Mouse (Mus musculus): ENCODE measurements at regions not wholly inside any gene's neighbourhood (a gene's known extent, or its start where the extent isn't known, plus 50 kb on each side); places are given as distances from the start of the nearest gene placed in this dataset.

- intact Hi-C loops (cut with DNase I), result no loop called here
- no peak for DNase-seq
Observed at GRCm38 (mm10) chr14:36624134-36624533, 344.4 kb downstream of the Ccser2 start.

- intact Hi-C loops (cut with DNase I), result no loop called here
- no peak for DNase-seq
Observed at GRCm38 (mm10) chr14:36623036-36623435, 345.5 kb downstream of the Ccser2 start.

- intact Hi-C loops (cut with DNase I), result no loop called here
- no peak for DNase-seq
Observed at GRCm38 (mm10) chr14:36618459-36619085, 350.0 kb downstream of the Ccser2 start.

GRCm38 (mm10) chr14:36617987-36618386 lies 350.6 kb downstream of the Ccser2 start:
- no peak for DNase-seq
- intact Hi-C loops (cut with DNase I), result no loop called here

GRCm38 (mm10) chr14:36614926-36615325 lies 353.7 kb downstream of the Ccser2 start:
- no peak for DNase-seq
- intact Hi-C loops (cut with DNase I), result no loop called here

GRCm38 (mm10) chr14:36612860-36613259 lies 355.7 kb downstream of the Ccser2 start:
- no peak for DNase-seq
- intact Hi-C loops (cut with DNase I), result no loop called here

GRCm38 (mm10) chr14:36584065-36584635 lies 384.4 kb downstream of the Ccser2 start:
- intact Hi-C loops (cut with DNase I), result no loop called here
- DNase-seq, result no peak

- no peak for DNase-seq
- intact Hi-C loops (cut with DNase I), result no loop called here
Observed at GRCm38 (mm10) chr14:36583338-36584064, 385.1 kb downstream of the Ccser2 start.

- intact Hi-C loops (cut with DNase I), result no loop called here
- DNase-seq, result no peak
Observed at GRCm38 (mm10) chr14:36563229-36563865, 405.2 kb downstream of the Ccser2 start.

- DNase-seq, result no peak
- intact Hi-C loops (cut with DNase I), result no loop called here
Observed at GRCm38 (mm10) chr14:36537402-36537801, 431.2 kb downstream of the Ccser2 start.

- intact Hi-C loops (cut with DNase I), result no loop called here
- DNase-seq, result no peak
Observed at GRCm38 (mm10) chr14:36527310-36527709, 432.6 kb downstream of the 4930474N05Rik start.

- DNase-seq, result no peak
- intact Hi-C loops (cut with DNase I), result no loop called here
Observed at GRCm38 (mm10) chr14:36525591-36526037, 430.9 kb downstream of the 4930474N05Rik start.

- intact Hi-C loops (cut with DNase I), result no loop called here
- no peak for DNase-seq
Observed at GRCm38 (mm10) chr14:36502076-36502994, 407.6 kb downstream of the 4930474N05Rik start.

- no peak for DNase-seq
- intact Hi-C loops (cut with DNase I), result no loop called here
Observed at GRCm38 (mm10) chr14:36499323-36499722, 404.6 kb downstream of the 4930474N05Rik start.

GRCm38 (mm10) chr14:36485499-36485898 lies 390.8 kb downstream of the 4930474N05Rik start:
- no peak for DNase-seq
- intact Hi-C loops (cut with DNase I), result no loop called here

- DNase-seq, result no peak
- intact Hi-C loops (cut with DNase I), result no loop called here
Observed at GRCm38 (mm10) chr14:36471617-36472016, 376.9 kb downstream of the 4930474N05Rik start.

GRCm38 (mm10) chr14:36470362-36470761 lies 375.6 kb downstream of the 4930474N05Rik start:
- intact Hi-C loops (cut with DNase I), result no loop called here
- no peak for DNase-seq

GRCm38 (mm10) chr14:36453049-36453448 lies 358.3 kb downstream of the 4930474N05Rik start:
- intact Hi-C loops (cut with DNase I), result no loop called here
- DNase-seq, result no peak

GRCm38 (mm10) chr14:36450126-36450525 lies 355.4 kb downstream of the 4930474N05Rik start:
- intact Hi-C loops (cut with DNase I), result no loop called here
- DNase-seq, result no peak

- intact Hi-C loops (cut with DNase I), result no loop called here
- DNase-seq, result no peak
Observed at GRCm38 (mm10) chr14:36414656-36415273, 320.0 kb downstream of the 4930474N05Rik start.
